Mouse (Mus musculus) limb, embryonic 14.5 days (tissue): ENCODE measurements at regions not wholly inside any gene's neighbourhood (a gene's known extent, or its start where the extent isn't known, plus 50 kb on each side); places are given as distances from the start of the nearest gene placed in this dataset.

Source experiments
- ATAC-seq: fragments of 200-750 bp; cut with Nextera tagmentation; 2 replicates; pipeline ENCODE4 v1.8.0; 2017; ENCODE audit warnings: low read depth, moderate number of reproducible peaks, moderate TSS enrichment; ENCODE audit not compliant: low FRiP score
- DNase-seq: peaks from one replicate; pipeline ENCODE4 v3.0.0-alpha.2; 2015; ENCODE audit warnings: low spot score
- H3K27ac ChIP-seq: fragments of 300-500 bp; sonication (generic); replicated peaks from 2 replicates; pipeline ENCODE4 v1.5.1; 2014; ENCODE audit warnings: low read depth, mild to moderate bottlenecking, low read length, moderate library complexity, mixed read lengths
- H3K27me3 ChIP-seq: fragments of 300-500 bp; sonication (generic); 2 replicates; pipeline ENCODE4 v1.6.1; 2014; ENCODE audit warnings: low read length, mixed read lengths; ENCODE audit not compliant: control insufficient read depth, insufficient read depth
- H3K36me3 ChIP-seq: fragments of 300-500 bp; sonication (generic); 2 replicates; pipeline ENCODE4 v1.6.1; 2014; ENCODE audit warnings: mild to moderate bottlenecking, low read length, moderate library complexity, mixed read lengths; ENCODE audit not compliant: control insufficient read depth, insufficient read depth
- H3K4me1 ChIP-seq: fragments of 300-500 bp; sonication (generic); 2 replicates; pipeline ENCODE4 v1.6.1; 2014; ENCODE audit warnings: antibody characterized with exemption, low read length, mixed read lengths; ENCODE audit not compliant: control insufficient read depth, insufficient read depth
- H3K4me2 ChIP-seq: fragments of 300-500 bp; sonication (generic); replicated peaks from 2 replicates; pipeline ENCODE4 v1.6.1; 2014; ENCODE audit warnings: low read depth, mild to moderate bottlenecking, low read length, moderate library complexity; ENCODE audit not compliant: severe bottlenecking
- H3K4me3 ChIP-seq: fragments of 300-500 bp; sonication (generic); replicated peaks from 2 replicates; pipeline ENCODE4 v1.5.1; 2014; ENCODE audit warnings: low read length
- H3K9ac ChIP-seq: fragments of 300-500 bp; sonication (generic); 2 replicates; pipeline ENCODE4 v1.6.1; 2014; ENCODE audit warnings: mild to moderate bottlenecking, low read depth, low read length, moderate library complexity; ENCODE audit not compliant: severe bottlenecking
- H3K9me3 ChIP-seq: fragments of 300-500 bp; sonication (generic); 2 replicates; pipeline ENCODE4 v1.6.1; 2016; ENCODE audit warnings: low read length; ENCODE audit not compliant: control insufficient read depth
- POLR2A ChIP-seq: fragments of 200-500 bp; IDR thresholded peaks from 2 replicates; pipeline ENCODE4 v1.8.0; 2012; ENCODE audit warnings: inconsistent platforms, mild to moderate bottlenecking, moderate library complexity, borderline replicate concordance; ENCODE audit not compliant: insufficient read depth, insufficient read length; ENCODE audit errors: extremely low read depth
- WGBS: fragments of 180-500 bp; shearing (Covaris S2); extraction: QIAGEN DNeasy Blood & Tissue Kit; methylation state at CpG from one replicate; pipeline ENCODE4 v1.1.7; 2014; 5-methylcytosine and 5-hydroxymethylcytosine counted together

GRCm38 (mm10) chr9:83304925-83305324, 136.0 kb downstream of the Lca5 start:
- H3K36me3 ChIP-seq: no peaks in the 10 kb centered on the region
- peaks cover 30% of the 10 kb centered on the region for H3K4me1 ChIP-seq
- ATAC-seq: peak; percentile 31; the same call in 1 of the 2 replicates
- no peaks in the 10 kb centered on the region for H3K9me3 ChIP-seq
- H3K9ac ChIP-seq: no peak overlapping the region
- TF ChIP-seq POLR2A: no peak
- H3K27ac ChIP-seq: no peak overlapping the region
- 43% methylated on average over 7 of the region's 7 CpGs for WGBS
- H3K4me3 ChIP-seq: no peak overlapping the region
- DNase-seq: peak; percentile 47
- no peak overlapping the region for H3K4me2 ChIP-seq
- H3K27me3 ChIP-seq: no peaks in the 10 kb centered on the region

GRCm38 (mm10) chr9:83300500-83300899, 140.4 kb downstream of the Lca5 start:
- Histone ChIP-seq H3K4me3 (no peak overlapping the region), H3K4me2 (no peak overlapping the region), H3K9ac (no peak overlapping the region), H3K27ac (no peak overlapping the region), H3K4me1 (peaks cover 9% of the 10 kb centered on the region; the same call in 1 of the 2 replicates), H3K9me3 (no peaks in the 10 kb centered on the region), H3K27me3 (no peaks in the 10 kb centered on the region), H3K36me3 (no peaks in the 10 kb centered on the region)
- ATAC-seq (no peak), DNase-seq (no peak)
- no peak for TF ChIP-seq POLR2A
- WGBS: 52% methylated on average over 4 of the region's 4 CpGs

GRCm38 (mm10) chr9:83300044-83300443, 140.9 kb downstream of the Lca5 start:
- H3K4me2 ChIP-seq: no peak overlapping the region
- ATAC-seq (no peak), DNase-seq (no peak)
- no peak overlapping the region for H3K9ac ChIP-seq
- peaks cover 5% of the 10 kb centered on the region; the same call in 1 of the 2 replicates for H3K4me1 ChIP-seq
- 71% methylated on average over 2 of the region's 2 CpGs for WGBS
- H3K36me3 ChIP-seq: no peaks in the 10 kb centered on the region
- H3K9me3 ChIP-seq: no peaks in the 10 kb centered on the region
- no peak overlapping the region for H3K27ac ChIP-seq
- no peak for TF ChIP-seq POLR2A
- H3K27me3 ChIP-seq: no peaks in the 10 kb centered on the region
- no peak overlapping the region for H3K4me3 ChIP-seq

- H3K9me3 ChIP-seq: no peaks in the 10 kb centered on the region
- ATAC-seq (no peak), DNase-seq (no peak)
- H3K36me3 ChIP-seq: no peaks in the 10 kb centered on the region
- no peak overlapping the region for H3K4me3 ChIP-seq
- 52% methylated on average over 2 of the region's 2 CpGs for WGBS
- peaks cover under 1% of the 10 kb centered on the region; the same call in 1 of the 2 replicates for H3K4me1 ChIP-seq
- H3K4me2 ChIP-seq: no peak overlapping the region
- no peak for TF ChIP-seq POLR2A
- H3K9ac ChIP-seq: no peak overlapping the region
- H3K27ac ChIP-seq: no peak overlapping the region
- no peaks in the 10 kb centered on the region for H3K27me3 ChIP-seq
These were observed 141.3 kb downstream of the Lca5 start for GRCm38 (mm10) chr9:83299623-83300022.

GRCm38 (mm10) chr9:83295453-83295852, 145.5 kb downstream of the Lca5 start:
- Histone ChIP-seq H3K27me3 (no peaks in the 10 kb centered on the region), H3K9ac (no peak overlapping the region), H3K4me3 (no peak overlapping the region), H3K4me2 (no peak overlapping the region), H3K4me1 (no peaks in the 10 kb centered on the region), H3K36me3 (no peaks in the 10 kb centered on the region), H3K9me3 (no peaks in the 10 kb centered on the region), H3K27ac (no peak overlapping the region)
- no peak for DNase-seq
- WGBS: 65% methylated on average over 9 of the region's 9 CpGs
- TF ChIP-seq POLR2A: no peak
- no peak for ATAC-seq

- no peak overlapping the region for H3K4me3 ChIP-seq
- no peaks in the 10 kb centered on the region for H3K4me1 ChIP-seq
- no peak overlapping the region for H3K9ac ChIP-seq
- 87% methylated on average over 13 of the region's 13 CpGs for WGBS
- H3K9me3 ChIP-seq: no peaks in the 10 kb centered on the region
- no peak overlapping the region for H3K4me2 ChIP-seq
- no peak for TF ChIP-seq POLR2A
- ATAC-seq (no peak), DNase-seq (no peak)
- H3K36me3 ChIP-seq: no peaks in the 10 kb centered on the region
- H3K27me3 ChIP-seq: no peaks in the 10 kb centered on the region
- no peak overlapping the region for H3K27ac ChIP-seq
These were observed 146.5 kb downstream of the Lca5 start for GRCm38 (mm10) chr9:83294441-83294840.
